Mouse (Mus musculus) urinary bladder, postnatal 4 days (tissue): Measurements from ENCODE around the gene Capns1.
A peak's percentile ranks its signal among the peaks of the same experiment; 100 is the strongest.
"Not testable (repeated sequence)": the region's sequence is repeated elsewhere in the genome, so short reads cannot be mapped to it uniquely, and the experiment has no call there.

Experiments used
- DNase-seq, 2 experiments: peaks; one replicate each; pipeline ENCODE4 v3.0.0; 2021 to 2022; ENCODE audit warnings: low spot score in 2 of 2

Capns1 gene

GRCm38 (mm10) chr7:30198481-30198971 lies at the start of gene Capns1:
Capns1 (minus strand) TSS chr7:30198811.
- no peak for DNase-seq

- DNase-seq: not testable (repeated sequence)
These were observed 38.8 kb upstream of the Capns1 start for GRCm38 (mm10) chr7:30237374-30237773.

- no peak for DNase-seq
These were observed 37.0 kb upstream of the Capns1 start, which contains the start of gene Ovol3 for GRCm38 (mm10) chr7:30235625-30236024. Ovol3 (minus strand) TSS chr7:30235725.

- no peak for DNase-seq
These were observed 36.5 kb upstream of the Capns1 start for GRCm38 (mm10) chr7:30235091-30235490.

GRCm38 (mm10) chr7:30234276-30234858 lies 35.8 kb upstream of the Capns1 start:
- DNase-seq: no peak

GRCm38 (mm10) chr7:30233387-30233786 lies 34.8 kb upstream of the Capns1 start:
- no peak for DNase-seq

GRCm38 (mm10) chr7:30232631-30233148 lies 34.1 kb upstream of the Capns1 start:
- peak; percentile 55 to 75 for DNase-seq

- peak; percentile 98 for DNase-seq
These were observed 33.3 kb upstream of the Capns1 start, which contains the start of the genes Polr2i and Tbcb for GRCm38 (mm10) chr7:30231669-30232454. Polr2i (plus strand) TSS chr7:30231948. Tbcb (minus strand) TSS chr7:30232272.

- no peak for DNase-seq
These were observed 32.7 kb upstream of the Capns1 start for GRCm38 (mm10) chr7:30231328-30231668.

- no peak for DNase-seq
These were observed 25.6 kb upstream of the Capns1 start for GRCm38 (mm10) chr7:30224206-30224605.

- DNase-seq: no peak
These were observed 23.6 kb upstream of the Capns1 start for GRCm38 (mm10) chr7:30222205-30222604.

- no peak for DNase-seq
These were observed 22.8 kb upstream of the Capns1 start for GRCm38 (mm10) chr7:30221433-30221832.

GRCm38 (mm10) chr7:30220008-30220356 lies 21.4 kb upstream of the Capns1 start:
- no peak for DNase-seq

- no peak for DNase-seq
These were observed 20.8 kb upstream of the Capns1 start for GRCm38 (mm10) chr7:30219293-30220007.

- no peak for DNase-seq
These were observed 18.7 kb upstream of the Capns1 start for GRCm38 (mm10) chr7:30217277-30217676.

GRCm38 (mm10) chr7:30216723-30217151 lies 18.1 kb upstream of the Capns1 start:
- peak in 1 of 2 experiments; percentile 81 for DNase-seq

- no peak for DNase-seq
These were observed 17.3 kb upstream of the Capns1 start for GRCm38 (mm10) chr7:30215875-30216274.

GRCm38 (mm10) chr7:30213881-30214280 lies 15.3 kb upstream of the Capns1 start:
- DNase-seq: no peak

GRCm38 (mm10) chr7:30211025-30211424 lies 12.4 kb upstream of the Capns1 start:
- no peak for DNase-seq

- DNase-seq: not testable (repeated sequence)
These were observed 7.8 kb upstream of the Capns1 start for GRCm38 (mm10) chr7:30206364-30206763.

- DNase-seq: peak in 1 of 2 experiments; percentile 40
These were observed 6.8 kb upstream of the Capns1 start for GRCm38 (mm10) chr7:30205383-30205782.

GRCm38 (mm10) chr7:30204380-30204779 lies 5.8 kb upstream of the Capns1 start:
- DNase-seq: peak in 1 of 2 experiments; percentile 18
